Mouse (Mus musculus) CH12.LX (cell line): ENCODE results near the gene Ccdc137. TPM values are rescaled to one million over a fixed set of nuclear protein-coding genes. Genes with fewer than 3 reads are reported as not detected.
A peak's percentile ranks its signal among the peaks of the same experiment; 100 is the strongest.

Experiments used
- DNase-seq: peaks from one replicate; pipeline ENCODE4 v3.0.0-alpha.2; 2013; ENCODE audit errors: extremely low read depth
- H3K27ac ChIP-seq: 2 replicates; pipeline ENCODE4 v1.5.1; 2012; ENCODE audit warnings: low read depth, mild to moderate bottlenecking, control low read depth, moderate library complexity; ENCODE audit not compliant: insufficient read depth
- H3K27me3 ChIP-seq: replicated peaks from 2 replicates; pipeline ENCODE3; 2012; ENCODE audit warnings: inconsistent platforms
- H3K36me3 ChIP-seq, 2 experiments: replicated peaks in 1 of 2; 2 replicates each; pipeline versions ENCODE3 to v1.6.1; 2012; ENCODE audit warnings: inconsistent platforms in 1 of 2, low read length in 1 of 2, mild to moderate bottlenecking in 1 of 2, mixed read lengths in 1 of 2, moderate library complexity in 1 of 2; ENCODE audit not compliant: control insufficient read depth in 1 of 2, insufficient read depth in 1 of 2
- H3K4me1 ChIP-seq, 2 experiments: 2 replicates each; pipeline ENCODE4 v1.6.1; 2012; ENCODE audit warnings: inconsistent platforms in 1 of 2, moderate library complexity in 1 of 2; ENCODE audit not compliant: insufficient read depth in 2 of 2, control insufficient read depth in 1 of 2
- H3K4me2 ChIP-seq: 2 replicates; pipeline ENCODE4 v1.6.1; 2012; ENCODE audit warnings: low read depth, mild to moderate bottlenecking, control low read depth; ENCODE audit not compliant: poor library complexity, insufficient read depth, severe bottlenecking
- H3K4me3 ChIP-seq, 3 experiments: fragments of 150-350 bp in 1 of 3; sonication (generic) in 1 of 3; replicated peaks in 1 of 3; 2 replicates each; pipeline versions ENCODE3 to v1.5.1; 2011 to 2012; ENCODE audit warnings: low read depth in 2 of 3, low read length in 2 of 3, mild to moderate bottlenecking in 2 of 3, moderate library complexity in 2 of 3, control low read depth in 1 of 3, improper control_type of control experiment in 1 of 3, inconsistent platforms in 1 of 3, mixed read lengths in 1 of 3; ENCODE audit not compliant: poor library complexity in 1 of 3
- H3K79me2 ChIP-seq: replicated peaks from 2 replicates; pipeline ENCODE4 v1.6.1; 2012; ENCODE audit warnings: mild to moderate bottlenecking, moderate library complexity; ENCODE audit not compliant: control insufficient read depth, poor library complexity, insufficient read depth, severe bottlenecking; ENCODE audit errors: extremely low read depth
- H3K9ac ChIP-seq: 2 replicates; pipeline ENCODE4 v1.6.1; 2012; ENCODE audit warnings: low read depth, mild to moderate bottlenecking, control low read depth, moderate library complexity; ENCODE audit not compliant: insufficient read depth
- H3K9me3 ChIP-seq: replicated peaks from 2 replicates; pipeline ENCODE3; 2012; ENCODE audit warnings: low read length, inconsistent platforms, mixed read lengths
- CTCF ChIP-seq, 2 experiments: IDR thresholded peaks in 1 of 2; conservative IDR thresholded peaks in 1 of 2; 2 replicates each; pipeline ENCODE4 v1.5.1; 2011 to 2012; ENCODE audit warnings: low read depth in 2 of 2, low read length in 2 of 2, improper control_type of control experiment in 1 of 2, inconsistent platforms in 1 of 2, mild to moderate bottlenecking in 1 of 2, moderate library complexity in 1 of 2
- ETS1 ChIP-seq: conservative IDR thresholded peaks from 2 replicates; pipeline ENCODE4 v1.6.1; 2012; ENCODE audit warnings: low read depth, mild to moderate bottlenecking, inconsistent platforms, low read length, improper control_type of control experiment, moderate library complexity
- MAFK ChIP-seq: IDR thresholded peaks from 2 replicates; pipeline ENCODE4 v1.6.1; 2011; ENCODE audit warnings: low read length, improper control_type of control experiment; ENCODE audit not compliant: insufficient replicate concordance
- MEF2A ChIP-seq: IDR thresholded peaks from 2 replicates; pipeline ENCODE4 v1.6.1; 2014; ENCODE audit warnings: low read depth, mild to moderate bottlenecking, inconsistent platforms, low read length, improper control_type of control experiment, borderline replicate concordance
- NELFE ChIP-seq: IDR thresholded peaks from 2 replicates; pipeline ENCODE4 v1.6.1; 2011; ENCODE audit warnings: low read depth, low read length, improper control_type of control experiment
- POLR2AphosphoS2 ChIP-seq: IDR thresholded peaks from 2 replicates; pipeline ENCODE4 v1.6.1; 2011; ENCODE audit warnings: low read depth, low read length, improper control_type of control experiment
- RAD21 ChIP-seq: IDR thresholded peaks from 2 replicates; pipeline ENCODE4 v1.6.1; 2011; ENCODE audit warnings: low read depth, mild to moderate bottlenecking, low read length, improper control_type of control experiment, moderate library complexity
- SIN3A ChIP-seq: IDR thresholded peaks from 2 replicates; pipeline ENCODE4 v1.6.1; 2012; ENCODE audit warnings: low read length, improper control_type of control experiment, inconsistent platforms
- ZC3H11A ChIP-seq: IDR thresholded peaks from 2 replicates; pipeline ENCODE4 v1.6.1; 2012; ENCODE audit warnings: low read depth, mild to moderate bottlenecking, inconsistent platforms, low read length, improper control_type of control experiment
- dilution Hi-C: fragments of 300-500 bp; cut with MboI; formaldehyde crosslinking; loops from 2 replicates; pipeline ENCODE4 v1.14.3; 2020; ENCODE audit warnings: low sequenced_read_pairs; ENCODE audit not compliant: extremely low pct_unique_long_range_greater_than_20kb, extremely low pct_ligation_motif_present
- in situ Hi-C: fragments of 300-500 bp; cut with MboI; formaldehyde crosslinking; loops from 3 replicates; pipeline ENCODE4 v1.14.3; 2019; ENCODE audit warnings: low sequenced_read_pairs, low pct_ligation_motif_present, low pct_unique_long_range_greater_than_20kb, mixed read lengths
- polyA plus RNA-seq: library from polyadenylated mRNA; unstranded; fragments of >175 nt; gene quantifications from 2 replicates; pipeline ENCODE4 v1.2.1, GENCODE M21; 2012; ENCODE audit warnings: low read depth; ENCODE audit not compliant: insufficient read length
- total RNA-seq, 2 experiments: library from RNA; depleted of rRNA; stranded (reverse); fragments of 300-350 nt in 1 of 2; fragments of >200 nt in 1 of 2; gene quantifications; 2 replicates each; pipeline ENCODE4 v1.2.3; 2012 to 2014

The Ccdc137 gene
- total and polyA plus RNA-seq, 3 experiments, result 30.1 to 104 (median 61.1) TPM

DNA sequence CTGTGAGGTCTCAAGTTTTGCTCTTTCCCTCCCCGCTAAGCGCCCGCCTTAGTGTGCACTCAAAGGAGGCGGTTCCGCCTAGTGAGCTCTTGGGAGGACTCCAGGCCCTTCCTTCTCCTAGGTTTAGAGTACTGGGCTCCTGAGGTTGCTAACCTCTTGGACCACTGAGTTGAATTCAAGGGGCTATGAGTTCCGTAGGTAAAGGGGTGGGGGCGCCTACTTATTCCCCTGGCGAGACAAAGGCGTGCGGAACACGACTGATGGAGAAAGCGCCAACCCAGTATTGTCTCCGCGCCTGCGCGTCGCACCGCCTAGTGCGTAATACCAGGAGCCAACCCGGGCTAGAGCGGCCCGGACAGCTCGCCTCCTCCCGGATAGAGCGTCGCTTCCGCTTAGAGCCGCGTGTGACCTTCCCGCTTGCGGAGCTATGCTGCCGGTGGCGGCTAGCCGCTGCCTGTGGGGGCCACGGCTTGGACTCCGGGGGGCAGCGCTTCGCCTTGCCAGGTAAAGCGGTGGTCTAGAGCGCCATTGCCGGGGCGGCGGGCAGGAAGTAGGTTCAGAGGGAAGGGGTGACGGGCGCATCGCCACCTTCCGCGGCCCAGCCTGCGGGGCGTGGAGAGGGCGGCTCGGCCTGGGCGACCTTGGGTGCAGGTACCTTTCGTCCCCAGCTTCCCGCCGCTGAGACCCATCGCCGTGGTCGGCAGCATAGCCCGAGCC, 26.5 kb downstream of the Ccdc137 start, which contains the start of gene Mrpl12 (continued):
- TF ChIP-seq NELFE, result peak; percentile 97
- TF ChIP-seq, all 38 proteins: peak for 24

DNA sequence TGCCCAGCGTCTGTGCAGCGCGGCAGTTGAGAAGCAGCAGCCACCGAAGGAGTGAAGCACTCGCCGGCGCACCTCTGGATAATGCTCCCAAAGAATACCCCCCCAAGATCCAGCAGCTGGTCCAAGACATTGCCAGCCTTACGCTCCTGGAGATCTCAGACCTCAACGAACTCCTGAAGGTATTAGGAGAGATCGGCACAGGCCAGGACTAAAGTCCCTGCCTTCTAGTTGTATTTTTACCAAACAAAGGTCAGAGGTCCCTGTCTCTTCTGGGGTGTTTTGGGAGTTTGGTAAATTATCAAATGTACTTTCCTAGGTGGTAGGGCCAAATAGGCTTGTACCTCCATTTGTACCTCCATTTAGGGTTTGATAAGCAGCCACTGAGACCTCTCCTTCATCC, 27.3 kb downstream of the Ccdc137 start:
- in situ Hi-C loops, result loop anchor here (5.0 kb wide), 1 partner anchor 77 kb away; no protein-coding TSS in a partner anchor
- peaks cover 8 to 31% of the 10 kb centered on the region in 2 experiments for H3K4me1 ChIP-seq
- peaks cover 64 to 83% of the 10 kb centered on the region in 2 experiments for H3K36me3 ChIP-seq

DNA sequence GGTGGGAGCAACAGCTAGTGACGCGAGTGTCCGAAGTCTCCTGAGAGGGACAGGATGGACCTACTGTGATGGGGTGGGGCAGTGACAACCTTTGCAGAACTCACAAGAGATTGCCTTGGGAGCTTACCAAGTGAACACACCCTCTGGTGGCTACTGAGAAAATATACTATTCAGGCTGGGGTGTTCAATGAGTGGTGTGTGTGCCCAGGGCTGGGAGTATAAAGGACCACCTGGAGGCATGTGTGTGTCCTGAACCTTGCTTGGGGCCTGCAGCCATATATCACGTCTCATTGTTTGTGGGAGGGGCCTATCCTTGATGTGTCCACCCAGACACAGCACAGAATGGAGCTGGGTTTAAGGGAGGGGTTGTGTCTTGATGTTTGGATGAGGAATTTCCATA, 30.6 kb downstream of the Ccdc137 start:
- DNase-seq, result no peak

More for the DNA sequence above, 27.3 kb downstream of the Ccdc137 start:
- peaks cover 26% of the 10 kb centered on the region for H3K79me2 ChIP-seq
- H3K9ac ChIP-seq, result peak overlapping the region; percentile 72
- no peaks in the 10 kb centered on the region for H3K27me3 ChIP-seq
- dilution Hi-C loops, result no loop called here
- no peak for DNase-seq
- H3K27ac ChIP-seq, result no peak overlapping the region
- no peaks in the 10 kb centered on the region for H3K9me3 ChIP-seq
- H3K4me3 ChIP-seq, result peak overlapping the region; percentile 71 to 100 (median 85)
- peak overlapping the region; percentile 89 for H3K4me2 ChIP-seq
- no peak for TF ChIP-seq ETS1
- TF ChIP-seq SIN3A, result no peak
- no peak for TF ChIP-seq CTCF (conservative IDR thresholded peaks at IDR 0.05 in 1 of 2, IDR thresholded peaks at IDR 0.05 in 1 of 2; ENCODE audit: low read depth in 2 of 2, low read length in 2 of 2)
- no peak for TF ChIP-seq ZC3H11A
- no peak for TF ChIP-seq MAFK
- no peak for TF ChIP-seq RAD21

More for the DNA sequence above, 30.6 kb downstream of the Ccdc137 start:
- dilution Hi-C loops (no loop called here), in situ Hi-C loops (loop anchor here (5.0 kb wide), 1 partner anchor 74 kb away; no protein-coding TSS in a partner anchor)
- Histone ChIP-seq H3K36me3 (peaks cover 39 to 59% of the 10 kb centered on the region in 2 experiments), H3K79me2 (peaks cover 29% of the 10 kb centered on the region), H3K9me3 (no peaks in the 10 kb centered on the region), H3K27ac (no peak overlapping the region), H3K27me3 (no peaks in the 10 kb centered on the region), H3K9ac (no peak overlapping the region), H3K4me3 (no peak overlapping the region), H3K4me1 (peaks cover 21 to 52% of the 10 kb centered on the region in 2 experiments), H3K4me2 (no peak overlapping the region)
- TF ChIP-seq CTCF (conservative IDR thresholded peaks at IDR 0.05 in 1 of 2, IDR thresholded peaks at IDR 0.05 in 1 of 2; ENCODE audit: low read depth in 2 of 2, low read length in 2 of 2), result peak in 1 of 2 experiments; percentile 41; a peak in 2 of 4 replicates
- TF ChIP-seq POLR2AphosphoS2, result no peak
- TF ChIP-seq MEF2A, result no peak
- no peak for TF ChIP-seq SIN3A
